Mouse (Mus musculus) embryonic facial prominence, embryonic 15.5 days (tissue): ENCODE data around the gene Mettl24. TPM values are rescaled to one million over a fixed set of nuclear protein-coding genes. Genes with fewer than 3 reads are reported as not detected.
A peak's percentile ranks its signal among the peaks of the same experiment; 100 is the strongest.

ENCODE experiments used
- ATAC-seq: fragments of 200-750 bp; cut with Nextera tagmentation; 2 replicates; pipeline ENCODE4 v1.8.0; 2017; ENCODE audit warnings: low read depth, moderate TSS enrichment; ENCODE audit not compliant: insufficient number of reproducible peaks, low FRiP score, low TSS enrichment
- H3K27ac ChIP-seq: fragments of 300-500 bp; sonication (generic); replicated peaks from 2 replicates; pipeline ENCODE4 v1.5.1; 2015; ENCODE audit warnings: mild to moderate bottlenecking, inconsistent platforms
- H3K27me3 ChIP-seq: fragments of 300-500 bp; sonication (generic); 2 replicates; pipeline ENCODE4 v1.6.1; 2015; ENCODE audit warnings: inconsistent platforms
- H3K36me3 ChIP-seq: fragments of 300-500 bp; sonication (generic); 2 replicates; pipeline ENCODE4 v1.6.1; 2015; ENCODE audit warnings: mild to moderate bottlenecking, inconsistent platforms
- H3K4me1 ChIP-seq: fragments of 300-500 bp; sonication (generic); 2 replicates; pipeline ENCODE4 v1.6.1; 2015; ENCODE audit warnings: inconsistent platforms
- H3K4me2 ChIP-seq: fragments of 300-500 bp; sonication (generic); replicated peaks from 2 replicates; pipeline ENCODE4 v1.6.1; 2015; ENCODE audit warnings: mild to moderate bottlenecking, inconsistent platforms
- H3K4me3 ChIP-seq: fragments of 300-500 bp; sonication (generic); replicated peaks from 2 replicates; pipeline ENCODE4 v1.5.1; 2015; ENCODE audit warnings: mild to moderate bottlenecking, inconsistent platforms
- H3K9ac ChIP-seq: fragments of 300-500 bp; sonication (generic); 2 replicates; pipeline ENCODE4 v1.6.1; 2015; ENCODE audit warnings: inconsistent platforms
- H3K9me3 ChIP-seq: fragments of 300-500 bp; sonication (generic); replicated peaks from 2 replicates; pipeline ENCODE4 v1.6.1; 2016; ENCODE audit warnings: inconsistent platforms
- WGBS: fragments of 180-500 bp; shearing (Covaris S2); methylation state at CpG from one replicate; pipeline ENCODE4 v1.1.7; 2015; 5-methylcytosine and 5-hydroxymethylcytosine counted together
- polyA plus RNA-seq: library from polyadenylated mRNA; unstranded; fragments of >200 nt; fragmentation: Nextera tagmentation; extraction: Ambion mirVana; gene quantifications from 2 replicates; pipeline ENCODE4 v1.2.1, GENCODE M21; 2015

Mettl24 gene
- 2.6 and 2.7 TPM in 2 replicates for polyA plus RNA-seq

- peak within 1 kb of the TSS; percentile 69 for H3K9ac ChIP-seq
- H3K27me3 ChIP-seq = no peaks in the 10 kb centered on the region
- no peaks in the 10 kb centered on the region for H3K36me3 ChIP-seq
- peaks cover 8% of the 10 kb centered on the region; the same call in 1 of the 2 replicates for H3K4me1 ChIP-seq
- under 1% methylated on average over 50 of the region's 50 CpGs for WGBS
- H3K9me3 ChIP-seq = no peaks in the 10 kb centered on the region
- peak within 1 kb of the TSS; percentile 61 for H3K4me3 ChIP-seq
- H3K27ac ChIP-seq = peak within 1 kb of the TSS; percentile 69; the same call in 1 of the 2 replicates
- peak; percentile 85 for ATAC-seq
- peak within 1 kb of the TSS; percentile 99 for H3K4me2 ChIP-seq
These were observed at the start of gene Mettl24 for GRCm38 (mm10) chr10:40683092-40683867. Gene Mettl24 (plus strand): TSS chr10:40683282.

DNA sequence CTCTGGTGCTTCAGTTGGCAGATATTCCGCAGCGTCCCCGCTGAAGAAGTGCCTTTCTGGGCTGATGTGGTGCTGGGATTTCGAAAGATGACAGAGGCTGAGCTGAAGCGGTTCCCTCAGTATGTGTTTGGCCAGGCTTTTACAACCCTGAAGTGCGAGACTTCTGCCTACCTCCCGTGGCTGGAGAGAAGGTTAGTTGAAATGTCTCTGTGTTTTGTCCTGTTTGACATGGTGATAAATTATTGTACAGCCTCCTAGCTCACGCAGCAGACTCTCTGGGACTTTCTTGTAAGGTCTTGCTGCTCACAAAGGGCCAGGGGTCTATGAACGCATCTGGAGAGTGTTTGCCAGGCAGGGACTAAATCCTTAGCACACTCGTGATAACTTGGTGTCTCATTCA is 45.8 kb upstream of the Mettl24 start:
- Histone ChIP-seq H3K4me1 (peaks cover 12% of the 10 kb centered on the region; the same call in 1 of the 2 replicates), H3K9ac (no peak overlapping the region), H3K27me3 (no peaks in the 10 kb centered on the region), H3K4me2 (no peak overlapping the region), H3K9me3 (no peaks in the 10 kb centered on the region), H3K36me3 (no peaks in the 10 kb centered on the region), H3K27ac (no peak overlapping the region), H3K4me3 (no peak overlapping the region)
- ATAC-seq = no peak
- 57% methylated on average over 10 of the region's 10 CpGs for WGBS

- 60% methylated on average over 7 of the region's 7 CpGs for WGBS
- no peaks in the 10 kb centered on the region for H3K36me3 ChIP-seq
- H3K4me2 ChIP-seq = no peak overlapping the region
- ATAC-seq = no peak
- H3K9ac ChIP-seq = no peak overlapping the region
- no peak overlapping the region for H3K27ac ChIP-seq
- no peak overlapping the region for H3K4me3 ChIP-seq
- H3K9me3 ChIP-seq = no peaks in the 10 kb centered on the region
- peaks cover 12% of the 10 kb centered on the region; the same call in 1 of the 2 replicates for H3K4me1 ChIP-seq
- no peaks in the 10 kb centered on the region for H3K27me3 ChIP-seq
These were observed 44.8 kb upstream of the Mettl24 start for GRCm38 (mm10) chr10:40638276-40638675.

DNA sequence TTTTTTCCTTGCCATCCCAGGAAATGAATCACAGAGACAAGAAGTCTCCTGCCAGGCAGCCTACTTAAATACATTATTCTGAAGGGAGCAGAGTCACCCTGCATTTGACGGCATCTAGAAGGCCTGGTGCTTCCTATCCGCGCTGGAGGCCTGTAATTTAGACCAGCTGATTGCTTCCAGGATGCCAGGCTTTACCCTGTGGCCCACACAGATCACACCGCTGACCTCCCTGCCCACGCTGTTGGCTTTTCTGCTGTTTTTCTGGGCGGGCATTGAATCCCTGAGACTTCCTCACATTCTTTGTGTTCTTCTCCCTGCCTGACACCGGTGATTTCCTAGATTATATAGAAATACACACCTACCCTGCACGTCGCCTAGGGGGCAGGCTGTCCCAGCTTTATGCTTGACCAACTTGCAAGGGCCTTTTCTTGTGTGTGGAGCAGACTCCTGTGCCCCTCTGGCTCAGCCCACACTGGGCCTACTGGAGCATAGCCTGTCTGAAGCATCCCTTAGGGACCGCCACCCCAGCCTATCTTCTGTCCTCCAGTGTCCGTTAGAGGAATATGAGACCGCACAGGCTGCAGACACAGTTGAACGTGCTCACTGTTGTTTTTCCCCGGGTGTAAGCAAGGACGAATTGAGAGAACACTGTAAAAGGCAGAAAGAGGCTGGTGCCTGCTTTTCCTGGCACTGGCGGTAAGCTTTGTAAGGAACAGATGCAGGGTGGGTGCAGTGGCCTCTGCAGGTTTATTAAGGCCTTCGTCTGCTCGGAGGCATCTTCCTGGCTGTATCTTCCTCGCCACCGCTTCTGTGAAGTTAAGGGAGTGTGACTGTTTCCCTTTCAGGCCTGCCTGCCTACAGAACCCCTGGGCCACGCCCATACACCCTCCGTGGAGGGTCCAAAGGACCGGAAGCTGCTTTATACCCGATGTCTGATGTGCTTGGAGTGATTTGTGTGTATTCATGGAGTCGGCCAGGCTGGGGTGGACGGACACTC is 44.0 kb upstream of the Mettl24 start:
- Histone ChIP-seq H3K9ac (no peak overlapping the region), H3K4me1 (peaks cover 12% of the 10 kb centered on the region; the same call in 1 of the 2 replicates), H3K36me3 (no peaks in the 10 kb centered on the region), H3K27ac (no peak overlapping the region), H3K27me3 (no peaks in the 10 kb centered on the region), H3K9me3 (no peaks in the 10 kb centered on the region), H3K4me2 (no peak overlapping the region), H3K4me3 (no peak overlapping the region)
- ATAC-seq = no peak
- WGBS = 49% methylated on average over 26 of the region's 26 CpGs

DNA sequence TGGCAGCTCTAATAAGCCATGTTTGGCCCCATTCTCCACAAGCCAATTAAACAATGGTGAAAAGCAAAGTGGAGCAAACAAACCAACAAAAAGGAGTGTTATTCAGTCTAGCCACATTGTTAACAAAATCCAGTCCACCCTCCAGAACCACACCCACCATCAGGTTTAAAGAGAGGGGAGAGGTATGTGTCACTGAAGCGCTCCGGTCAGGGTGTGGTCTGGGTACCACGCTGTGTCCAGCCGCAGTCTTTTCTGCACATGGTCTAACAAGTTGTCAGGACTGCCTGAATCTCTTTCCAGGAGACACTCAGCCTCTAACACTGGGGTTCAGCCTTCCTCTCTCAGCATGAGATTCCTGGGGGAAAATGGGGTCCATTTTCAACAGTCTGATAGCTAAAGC is 42.7 kb upstream of the Mettl24 start:
- Histone ChIP-seq H3K4me2 (no peak overlapping the region), H3K27ac (no peak overlapping the region), H3K27me3 (no peaks in the 10 kb centered on the region), H3K36me3 (no peaks in the 10 kb centered on the region), H3K4me1 (peaks cover 12% of the 10 kb centered on the region; the same call in 1 of the 2 replicates), H3K4me3 (no peak overlapping the region), H3K9ac (no peak overlapping the region), H3K9me3 (no peaks in the 10 kb centered on the region)
- no peak for ATAC-seq
- WGBS = 89% methylated on average over 4 of the region's 4 CpGs

GRCm38 (mm10) chr10:40641901-40642300 is 41.2 kb upstream of the Mettl24 start:
- Histone ChIP-seq H3K9me3 (no peaks in the 10 kb centered on the region), H3K27me3 (no peaks in the 10 kb centered on the region), H3K4me1 (peaks cover 12% of the 10 kb centered on the region; the same call in 1 of the 2 replicates), H3K27ac (no peak overlapping the region), H3K9ac (no peak overlapping the region), H3K36me3 (no peaks in the 10 kb centered on the region), H3K4me3 (no peak overlapping the region), H3K4me2 (no peak overlapping the region)
- WGBS = 88% methylated on average over 7 of the region's 7 CpGs
- ATAC-seq = no peak

DNA sequence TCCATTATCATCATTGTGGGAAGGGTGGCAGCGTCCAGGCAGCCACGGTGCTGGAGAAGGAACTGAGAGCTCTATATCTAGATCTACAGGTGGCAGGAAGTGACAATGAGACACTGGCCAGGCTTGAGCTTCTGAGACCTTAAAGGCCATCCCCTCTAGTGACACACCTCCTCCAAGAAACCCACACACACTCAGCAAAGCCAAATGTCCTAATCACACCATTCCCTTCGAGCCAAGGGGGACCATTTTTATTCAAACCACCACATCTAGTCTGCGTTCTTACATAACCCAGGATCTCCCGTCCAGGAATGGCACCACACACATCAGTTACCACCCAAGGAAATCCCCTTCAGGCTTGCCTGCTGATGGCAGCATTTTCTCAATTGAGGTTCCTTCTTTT is 40.0 kb upstream of the Mettl24 start:
- Histone ChIP-seq H3K27me3 (no peaks in the 10 kb centered on the region), H3K9me3 (no peaks in the 10 kb centered on the region), H3K9ac (no peak overlapping the region), H3K4me2 (no peak overlapping the region), H3K4me1 (peaks cover 11% of the 10 kb centered on the region; the same call in 1 of the 2 replicates), H3K4me3 (no peak overlapping the region), H3K36me3 (no peaks in the 10 kb centered on the region), H3K27ac (no peak overlapping the region)
- ATAC-seq = no peak
- WGBS = 84% methylated on average over 5 of the region's 5 CpGs

- H3K27ac ChIP-seq = no peak overlapping the region
- H3K4me1 ChIP-seq = peaks cover 2% of the 10 kb centered on the region; the same call in 1 of the 2 replicates
- WGBS = 59% methylated on average over 9 of the region's 9 CpGs
- H3K36me3 ChIP-seq = no peaks in the 10 kb centered on the region
- no peaks in the 10 kb centered on the region for H3K27me3 ChIP-seq
- H3K4me2 ChIP-seq = no peak overlapping the region
- H3K9me3 ChIP-seq = no peaks in the 10 kb centered on the region
- ATAC-seq = no peak
- no peak overlapping the region for H3K9ac ChIP-seq
- no peak overlapping the region for H3K4me3 ChIP-seq
These were observed 38.6 kb upstream of the Mettl24 start for GRCm38 (mm10) chr10:40644456-40644855.

GRCm38 (mm10) chr10:40645346-40645745 is 37.7 kb upstream of the Mettl24 start:
- Histone ChIP-seq H3K9me3 (no peaks in the 10 kb centered on the region), H3K36me3 (no peaks in the 10 kb centered on the region), H3K4me3 (no peak overlapping the region), H3K27ac (no peak overlapping the region), H3K4me1 (no peaks in the 10 kb centered on the region), H3K27me3 (no peaks in the 10 kb centered on the region), H3K4me2 (no peak overlapping the region), H3K9ac (no peak overlapping the region)
- no peak for ATAC-seq
- WGBS = 63% methylated on average over 1 of the region's 1 CpGs

DNA sequence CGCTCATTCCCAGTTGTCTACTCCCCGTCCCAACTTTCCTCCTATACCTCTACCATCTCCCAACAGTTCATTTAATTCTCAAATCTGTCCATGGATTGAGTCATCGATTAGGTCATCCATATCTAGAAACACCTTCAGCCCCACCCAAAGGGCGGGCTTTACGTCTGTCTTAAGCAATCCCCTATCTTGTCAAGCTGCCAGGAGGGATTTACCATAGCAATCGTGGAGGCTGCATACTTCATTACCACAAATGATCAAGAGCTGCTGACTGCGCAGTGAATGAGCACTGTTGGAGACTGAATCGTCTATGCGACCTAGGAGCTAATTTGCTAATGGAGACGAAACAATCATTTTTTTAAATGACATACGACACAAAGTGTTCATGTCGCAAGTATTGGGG is 34.3 kb upstream of the Mettl24 start:
- Histone ChIP-seq H3K9me3 (no peaks in the 10 kb centered on the region), H3K4me2 (no peak overlapping the region), H3K4me1 (no peaks in the 10 kb centered on the region), H3K27me3 (no peaks in the 10 kb centered on the region), H3K4me3 (no peak overlapping the region), H3K36me3 (no peaks in the 10 kb centered on the region), H3K27ac (no peak overlapping the region), H3K9ac (no peak overlapping the region)
- no peak for ATAC-seq
- WGBS = 75% methylated on average over 12 of the region's 12 CpGs

DNA sequence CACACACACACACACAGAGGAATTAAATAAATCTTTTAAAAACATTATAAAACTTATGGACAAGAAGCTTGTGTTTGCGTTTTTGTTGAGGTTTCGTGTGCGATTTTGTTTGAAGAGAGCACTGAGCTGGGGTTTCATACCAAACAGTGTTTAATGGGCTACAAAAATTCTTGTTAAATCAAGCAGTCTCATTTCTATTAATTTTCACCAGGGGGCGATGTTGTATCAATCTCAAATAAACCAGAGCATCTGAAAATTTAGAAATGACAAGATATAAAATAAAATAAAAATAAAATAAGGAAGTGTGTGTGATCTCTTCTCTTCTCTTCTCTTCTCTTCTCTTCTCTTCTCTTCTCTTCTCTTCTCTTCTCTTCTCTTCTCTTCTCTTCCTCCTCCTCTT is 33.4 kb upstream of the Mettl24 start:
- Histone ChIP-seq H3K36me3 (no peaks in the 10 kb centered on the region), H3K4me3 (no peak overlapping the region)
- 28% methylated on average over 4 of the region's 4 CpGs for WGBS

More for the DNA sequence above, 33.4 kb upstream of the Mettl24 start:
- ATAC-seq = no peak
- Histone ChIP-seq H3K9me3 (no peaks in the 10 kb centered on the region), H3K27ac (no peak overlapping the region), H3K4me1 (no peaks in the 10 kb centered on the region), H3K27me3 (no peaks in the 10 kb centered on the region), H3K4me2 (no peak overlapping the region), H3K9ac (no peak overlapping the region)
